Mouse (Mus musculus) testis, adult 2 months (tissue): ENCODE results near the gene Ufsp2.

ENCODE experiments used
- CTCF ChIP-seq: fragments of 200-500 bp; IDR thresholded peaks from 2 replicates; pipeline ENCODE4 v1.5.1; 2012; ENCODE audit warnings: low read depth, mild to moderate bottlenecking, inconsistent platforms, low read length, moderate library complexity; ENCODE audit not compliant: control insufficient read depth, insufficient read depth, insufficient replicate concordance
- POLR2A ChIP-seq: fragments of 200-500 bp; IDR thresholded peaks from 2 replicates; pipeline ENCODE4 v1.6.1; 2012; ENCODE audit warnings: low read depth, mild to moderate bottlenecking, inconsistent platforms, low read length, moderate library complexity; ENCODE audit not compliant: control insufficient read depth

DNA sequence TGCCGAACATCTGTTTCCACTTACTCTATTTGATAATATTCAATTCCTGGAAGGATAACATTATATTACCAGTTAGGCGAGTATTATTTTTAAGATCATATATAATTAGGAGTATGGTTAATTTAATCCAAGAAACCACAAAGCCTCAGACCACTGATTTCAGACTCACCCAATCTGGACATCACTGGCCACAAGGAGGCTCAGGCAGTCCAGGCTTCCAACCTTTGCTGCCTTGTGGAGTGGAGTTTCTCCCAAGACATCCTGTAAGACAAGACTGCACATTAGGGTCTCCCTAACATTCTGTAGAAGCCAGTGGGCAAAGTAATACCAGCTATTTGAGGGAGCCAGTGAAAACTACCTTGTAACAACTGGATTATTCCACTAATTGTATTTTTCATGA lies 22.9 kb downstream of the Ufsp2 start:
- TF ChIP-seq POLR2A (no peak), CTCF (no peak)
